Mouse (Mus musculus) kidney, postnatal 10 days (tissue): ENCODE results near the gene Ppm1h.

ENCODE experiments used
- DNase-seq: peaks from one replicate; pipeline ENCODE4 v3.0.0; 2021; ENCODE audit warnings: mixed read lengths

The Ppm1h gene

DNA sequence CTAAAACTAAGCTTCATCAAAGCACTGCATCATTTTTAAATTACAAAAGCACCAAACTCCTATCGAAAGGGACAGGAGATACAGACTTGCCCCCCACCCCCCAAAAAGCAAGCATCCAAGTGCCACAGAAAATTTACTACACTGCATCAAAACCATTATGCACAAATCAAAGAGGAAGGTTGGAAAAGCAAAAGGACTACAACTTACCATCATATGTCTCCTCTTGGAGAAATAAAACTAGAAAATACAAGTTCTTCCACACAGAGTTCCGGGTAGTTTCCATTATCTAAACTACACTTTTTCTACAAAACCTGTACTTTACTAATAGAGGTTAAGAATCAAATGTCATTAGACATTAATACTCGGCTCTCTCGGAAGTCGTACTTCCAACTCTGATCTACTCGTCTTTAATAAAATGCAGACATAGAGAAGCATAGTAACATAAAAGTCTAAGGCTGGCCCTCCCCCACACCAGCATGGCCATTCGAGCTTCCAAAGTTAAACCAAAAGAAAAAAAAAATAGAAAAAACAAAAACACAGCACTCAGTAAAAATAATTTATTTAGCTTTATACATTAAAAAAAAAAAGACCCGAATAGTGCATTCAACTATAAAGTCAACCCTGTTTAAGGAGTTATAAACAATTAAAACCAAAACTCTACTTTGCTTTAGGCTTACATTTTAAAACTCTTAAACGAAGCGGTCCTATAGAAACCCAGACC lies 306.1 kb downstream of the Ppm1h start:
- peak; percentile 31 for DNase-seq

DNA sequence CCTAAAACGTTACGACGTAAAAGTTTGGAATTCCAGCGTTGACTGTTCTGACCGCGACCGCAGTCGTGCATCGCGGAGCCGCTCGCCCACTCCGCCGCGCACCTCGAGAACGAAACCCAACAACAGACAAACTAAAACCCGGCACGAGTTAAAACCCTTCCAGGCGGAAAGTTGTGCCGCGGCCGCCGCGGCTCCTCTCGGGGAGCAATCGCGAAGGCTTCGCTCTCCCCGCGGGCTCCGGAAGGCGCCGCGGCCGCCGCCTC lies 306.6 kb downstream of the Ppm1h start:
- DNase-seq, result peak; percentile 70

DNA sequence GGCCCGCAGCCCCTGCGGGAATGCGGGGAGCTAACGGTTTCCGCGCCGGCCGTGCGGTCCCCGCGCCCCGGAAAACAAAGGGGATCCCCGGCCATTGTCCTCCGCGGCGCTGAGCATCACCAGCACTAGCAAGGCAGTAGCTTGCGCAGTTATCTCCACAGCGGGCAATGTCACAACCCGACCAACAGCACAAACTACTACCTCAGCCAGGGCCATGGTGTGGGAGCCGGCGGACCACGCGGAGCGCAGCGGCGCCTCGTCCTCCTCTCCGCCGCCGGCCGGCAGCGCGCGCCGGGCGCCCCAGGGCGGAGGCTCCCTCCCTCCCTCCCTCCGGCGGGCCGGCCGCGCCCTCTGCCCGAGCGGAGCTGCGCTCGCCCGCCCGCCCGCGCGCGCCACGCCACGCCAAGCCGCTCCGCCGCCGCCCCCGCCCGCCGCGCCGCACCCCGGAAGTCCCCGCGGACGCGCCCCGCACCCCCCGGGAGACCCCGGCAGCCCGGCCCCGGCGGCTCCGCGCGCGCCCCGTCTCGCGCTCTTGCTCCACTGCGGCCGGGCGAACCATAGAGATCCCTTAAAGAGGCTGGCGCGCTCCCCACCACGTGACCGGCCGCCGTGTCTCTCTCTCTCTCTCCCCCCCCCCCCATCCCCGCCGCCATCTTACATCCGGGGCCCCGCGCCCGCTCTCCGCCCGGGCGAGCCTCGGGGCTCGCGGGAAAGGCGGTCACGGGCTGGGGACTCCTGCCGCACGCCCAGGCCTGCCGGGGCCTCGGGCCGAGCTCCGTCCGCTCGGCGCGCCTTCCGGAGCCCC lies 307.2 kb downstream of the Ppm1h start:
- DNase-seq, result peak; percentile 92

DNA sequence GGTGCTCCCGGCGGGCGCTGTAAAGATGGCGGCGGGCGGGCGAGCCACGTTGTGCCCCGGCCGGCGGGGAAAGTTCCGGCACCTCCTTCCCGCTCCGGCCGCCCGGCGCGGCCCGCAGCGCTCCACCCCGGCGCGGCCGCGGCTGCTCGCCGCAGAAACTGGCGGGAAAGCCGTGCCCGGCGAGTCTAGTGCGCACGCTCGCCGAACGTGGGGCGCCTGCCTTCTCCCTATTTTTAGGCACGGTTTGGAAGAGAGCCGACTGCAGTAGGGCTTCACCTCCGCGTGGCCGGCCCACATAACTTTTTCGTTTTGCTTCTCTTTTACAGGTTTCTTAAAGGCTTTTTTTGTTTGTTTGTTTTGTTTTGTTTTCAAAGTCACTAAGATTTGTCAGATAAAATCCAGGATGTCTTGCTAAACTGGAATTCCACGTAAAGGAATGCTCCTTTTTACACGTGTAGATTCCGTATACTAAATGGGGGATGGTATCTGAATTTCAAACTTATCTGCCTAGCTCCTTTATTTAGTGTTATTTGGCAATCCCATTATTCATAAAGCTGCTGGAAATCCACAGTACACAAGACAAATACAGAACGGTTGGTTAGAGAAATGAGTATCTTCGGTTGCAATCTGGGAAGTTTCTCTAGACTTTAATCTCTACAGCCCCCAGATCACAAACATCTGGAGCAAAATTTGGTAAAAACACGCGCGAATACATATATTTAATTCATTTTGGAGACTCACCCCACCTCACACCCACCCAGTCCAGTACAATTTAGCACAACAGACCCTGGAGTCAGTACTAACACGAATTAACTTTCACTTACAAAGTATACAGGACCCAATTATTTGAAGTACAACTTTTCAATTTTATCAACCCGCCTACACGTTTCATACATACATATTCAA lies 308.0 kb downstream of the Ppm1h start:
- DNase-seq, result peak; percentile 86

DNA sequence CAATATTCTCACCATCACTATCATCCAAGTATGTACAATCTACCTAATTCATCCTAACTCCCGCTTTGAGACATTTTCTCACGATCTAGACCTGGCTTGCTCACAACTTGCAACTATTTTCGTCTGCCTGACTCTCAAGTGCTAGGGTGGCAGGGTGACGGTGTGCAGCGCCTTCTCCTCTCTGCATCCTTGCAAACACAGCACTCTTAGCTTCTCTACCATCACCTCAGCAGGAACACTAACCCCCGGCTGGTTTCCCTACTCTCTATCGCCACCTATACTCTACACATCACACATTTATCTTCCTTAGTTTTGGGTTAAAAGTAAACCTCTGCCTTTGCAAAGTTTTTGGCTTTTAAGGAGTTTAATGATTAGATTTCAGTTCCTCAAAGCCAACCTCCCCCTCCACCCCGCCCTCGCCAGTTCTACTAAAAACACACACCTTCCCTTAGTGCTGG lies 309.1 kb downstream of the Ppm1h start:
- DNase-seq, result peak; percentile 62

DNA sequence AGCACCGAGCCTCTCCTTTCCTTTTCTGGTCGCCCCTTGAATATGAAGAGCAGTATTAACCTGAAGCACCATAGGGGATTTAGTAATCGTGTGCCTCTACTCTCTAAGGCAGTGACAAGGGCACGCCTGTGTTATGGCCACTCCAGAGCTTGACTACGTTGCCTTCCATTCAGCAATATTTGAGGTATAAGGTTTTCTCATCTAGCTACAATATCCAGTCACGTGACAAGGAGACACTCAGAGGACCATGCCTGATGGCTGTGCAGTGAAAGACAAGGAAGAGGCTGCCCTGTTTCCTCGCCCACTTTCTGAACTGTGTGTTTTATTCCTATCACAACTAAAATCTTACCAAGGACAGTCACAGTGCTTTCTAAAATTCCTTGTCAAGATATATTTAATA lies 309.8 kb downstream of the Ppm1h start:
- no peak for DNase-seq

DNA sequence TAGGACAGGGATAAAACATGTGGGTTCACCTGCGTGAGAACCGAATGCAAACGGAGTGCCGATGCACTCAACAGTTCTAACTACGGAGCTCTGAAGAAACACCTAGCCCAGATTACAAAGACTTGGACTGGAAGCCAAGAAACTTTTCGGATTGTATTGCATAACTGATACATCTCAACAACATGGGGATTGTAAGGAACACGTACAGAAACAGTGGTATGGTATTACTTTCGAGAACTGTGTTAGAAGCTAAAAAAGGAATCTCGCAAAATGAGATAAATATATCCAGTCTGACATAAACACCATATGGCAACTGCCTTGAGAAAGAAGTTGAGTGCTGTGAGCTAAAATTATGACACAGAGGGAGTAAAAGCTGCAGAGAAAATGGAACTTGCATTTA lies 311.4 kb downstream of the Ppm1h start:
- no peak for DNase-seq

DNA sequence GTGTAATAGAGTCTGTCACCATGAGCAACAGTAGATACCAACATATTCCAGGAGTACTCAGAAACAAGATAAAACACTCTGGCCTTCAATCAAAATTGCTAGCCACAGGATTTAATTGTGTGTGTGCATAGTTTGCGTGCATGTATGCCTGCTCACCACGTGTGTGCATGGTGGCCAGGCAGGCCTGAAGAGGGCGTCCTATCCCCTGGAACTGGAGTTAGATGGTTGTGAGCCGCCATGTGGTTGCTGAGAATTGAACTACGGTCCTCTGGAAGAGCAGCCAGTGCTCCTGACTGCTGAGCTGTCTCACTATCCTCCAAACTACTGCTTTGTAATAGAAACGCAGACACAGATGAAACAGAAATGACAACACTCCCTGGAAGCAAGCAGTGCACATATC lies 312.0 kb downstream of the Ppm1h start:
- no peak for DNase-seq

DNA sequence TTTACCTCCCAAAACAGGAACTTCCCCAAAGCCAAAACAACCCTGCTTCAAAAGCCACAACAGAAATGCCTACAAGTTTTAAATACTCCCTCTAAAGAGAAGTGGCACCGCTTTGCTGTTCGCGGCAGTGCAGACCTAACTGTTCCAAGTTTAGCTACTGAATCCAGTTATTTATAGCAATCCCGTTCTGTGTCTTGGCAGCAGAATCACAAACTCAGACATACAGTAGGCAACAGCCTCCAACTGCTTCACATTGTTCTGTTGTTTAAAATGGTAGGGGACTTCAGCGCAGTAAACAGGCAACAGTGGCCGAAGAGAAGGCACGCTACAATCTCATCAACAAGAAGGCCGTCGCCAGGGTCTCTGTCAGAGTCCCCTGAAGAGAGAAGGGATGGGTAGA lies 312.5 kb downstream of the Ppm1h start:
- DNase-seq, result no peak

DNA sequence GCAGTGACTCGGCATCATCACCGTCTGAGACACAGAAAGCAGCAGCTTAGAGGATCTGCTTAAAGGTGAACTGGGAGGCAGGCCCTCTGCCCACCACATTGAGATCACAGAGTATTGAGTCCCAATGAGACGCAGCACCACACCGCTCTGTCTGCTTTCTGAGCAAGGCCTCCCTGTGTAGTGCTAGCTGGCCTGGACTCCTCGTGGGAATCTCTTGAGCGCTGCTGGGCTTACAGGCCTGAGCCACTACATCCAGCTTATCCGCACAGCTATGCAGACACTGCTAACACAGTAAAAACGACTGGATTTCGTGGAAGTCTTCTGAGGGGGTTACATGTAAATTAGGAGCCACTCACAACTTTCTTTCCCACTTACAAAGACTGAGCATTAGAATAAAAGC lies 313.1 kb downstream of the Ppm1h start:
- DNase-seq, result no peak

DNA sequence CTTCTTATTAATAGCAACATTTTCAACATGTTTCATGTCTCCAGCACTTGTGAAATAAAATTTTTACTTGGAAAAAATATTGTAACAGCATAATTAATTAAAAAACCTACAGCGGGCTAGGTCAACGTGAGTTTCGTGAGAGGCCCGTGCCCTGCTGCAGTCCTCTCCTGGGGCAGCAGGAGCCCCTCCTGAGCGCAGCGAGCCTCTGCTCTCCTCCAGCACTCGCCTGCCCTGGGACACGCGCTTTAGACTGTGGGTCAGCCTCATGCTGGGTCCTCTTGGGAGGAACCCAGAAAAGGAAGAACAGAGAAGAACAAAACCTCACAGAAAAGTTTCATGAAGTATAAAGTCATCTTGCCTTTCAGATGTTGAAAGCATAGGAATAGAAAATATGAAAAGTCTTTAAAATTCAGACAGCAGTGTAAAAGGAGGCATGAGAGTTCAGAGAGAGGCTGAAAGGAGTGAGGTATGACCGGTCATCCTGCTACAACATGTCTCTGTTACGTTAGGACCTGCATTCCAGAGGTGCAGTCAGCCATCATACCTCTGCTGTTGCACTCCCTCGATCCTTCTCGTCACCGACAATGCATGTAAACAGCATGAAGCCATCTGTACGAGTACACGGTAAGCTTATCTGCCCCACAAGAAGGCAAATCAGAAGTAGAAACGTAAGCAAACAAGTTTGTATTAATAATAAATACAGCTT lies 316.0 kb downstream of the Ppm1h start:
- peak; percentile 38 for DNase-seq
